Mouse (Mus musculus) lung, adult 2 months (tissue): ENCODE measurements around the gene Rab29. TPM values are rescaled to one million over a fixed set of nuclear protein-coding genes. Genes with fewer than 3 reads are reported as not detected.
A peak's percentile ranks its signal among the peaks of the same experiment; 100 is the strongest.
"Not testable (repeated sequence)": the region's sequence is repeated elsewhere in the genome, so short reads cannot be mapped to it uniquely, and the experiment has no call there.

Experiments
- DNase-seq: peaks from one replicate; pipeline ENCODE4 v3.0.0; 2022
- H3K4me1 ChIP-seq: fragments of 200-500 bp; 2 replicates; pipeline ENCODE4 v1.6.1; 2011; ENCODE audit warnings: low read length; ENCODE audit not compliant: control insufficient read depth, insufficient read depth
- H3K4me3 ChIP-seq: fragments of 200-500 bp; replicated peaks from 2 replicates; pipeline ENCODE3; 2011; ENCODE audit warnings: low read depth, mild to moderate bottlenecking, control low read depth, low read length; ENCODE audit errors: extremely low read depth
- CTCF ChIP-seq: fragments of 200-500 bp; IDR thresholded peaks from 2 replicates; pipeline ENCODE4 v1.5.1; 2011; ENCODE audit warnings: mild to moderate bottlenecking, low read length, control low read depth; ENCODE audit not compliant: insufficient read depth
- POLR2A ChIP-seq: fragments of 200-500 bp; IDR thresholded peaks from 2 replicates; pipeline ENCODE4 v1.6.1; 2011; ENCODE audit warnings: low read depth, mild to moderate bottlenecking, control low read depth, low read length, borderline replicate concordance; ENCODE audit errors: extremely low read depth
- WGBS: fragments of 180-500 bp; shearing (Covaris S2); methylation state at CpG from one replicate; pipeline ENCODE4 v1.1.7; 2018; 5-methylcytosine and 5-hydroxymethylcytosine counted together
- polyA plus RNA-seq: library from polyadenylated mRNA; depleted of rRNA; stranded (reverse); fragments of >200 nt; gene quantifications from 2 replicates; pipeline ENCODE4 v1.2.3, GENCODE M21; 2012

Gene Rab29
- polyA plus RNA-seq, 1 experiment = 31.5 TPM

GRCm38 (mm10) chr1:131886641-131887040, 19.6 kb downstream of the Rab29 start:
- 71% methylated on average over 3 of the region's 3 CpGs for WGBS
- H3K4me1 ChIP-seq = no peaks in the 10 kb centered on the region
- DNase-seq = no peak
- no peak overlapping the region for H3K4me3 ChIP-seq
- TF ChIP-seq CTCF = no peak
- TF ChIP-seq POLR2A = no peak

GRCm38 (mm10) chr1:131890043-131890658, 23.1 kb downstream of the Rab29 start:
- no peak for DNase-seq
- TF ChIP-seq POLR2A (no peak), CTCF (no peak)
- WGBS = 69% methylated on average over 6 of the region's 6 CpGs
- no peaks in the 10 kb centered on the region for H3K4me1 ChIP-seq
- no peak overlapping the region for H3K4me3 ChIP-seq

DNA sequence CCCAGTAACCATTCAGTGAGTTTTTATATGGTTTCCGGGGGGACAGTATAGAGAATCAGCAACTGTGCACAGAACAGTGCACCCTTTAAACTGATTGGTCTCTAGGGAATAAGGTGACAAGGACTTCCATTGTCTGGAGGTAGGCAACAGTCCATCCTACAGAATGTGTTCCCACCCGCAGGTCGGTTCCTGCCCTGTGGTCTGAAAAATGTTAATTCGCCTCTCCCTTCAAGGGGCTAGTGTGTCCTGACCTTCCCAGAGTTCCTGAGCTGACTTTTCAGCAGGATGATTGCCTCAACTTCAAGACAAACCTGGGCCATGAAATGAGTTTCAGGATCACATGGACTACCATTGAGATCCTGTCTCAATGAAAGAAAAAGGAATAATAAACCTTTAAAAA, 24.4 kb downstream of the Rab29 start:
- 77% methylated on average over 4 of the region's 4 CpGs for WGBS
- Histone ChIP-seq H3K4me3 (no peak overlapping the region), H3K4me1 (no peaks in the 10 kb centered on the region)
- DNase-seq = no peak
- TF ChIP-seq CTCF = no peak
- TF ChIP-seq POLR2A = no peak

- TF ChIP-seq CTCF (no peak), POLR2A (no peak)
- 88% methylated on average over 4 of the region's 4 CpGs for WGBS
- Histone ChIP-seq H3K4me1 (no peaks in the 10 kb centered on the region), H3K4me3 (no peak overlapping the region)
- DNase-seq = no peak
Observed at GRCm38 (mm10) chr1:131902679-131903078, 35.7 kb downstream of the Rab29 start.

GRCm38 (mm10) chr1:131903251-131903650, 36.2 kb downstream of the Rab29 start:
- WGBS = 86% methylated on average over 7 of the region's 7 CpGs
- no peaks in the 10 kb centered on the region for H3K4me1 ChIP-seq
- no peak for TF ChIP-seq CTCF
- TF ChIP-seq POLR2A = no peak
- H3K4me3 ChIP-seq = no peak overlapping the region
- no peak for DNase-seq

DNA sequence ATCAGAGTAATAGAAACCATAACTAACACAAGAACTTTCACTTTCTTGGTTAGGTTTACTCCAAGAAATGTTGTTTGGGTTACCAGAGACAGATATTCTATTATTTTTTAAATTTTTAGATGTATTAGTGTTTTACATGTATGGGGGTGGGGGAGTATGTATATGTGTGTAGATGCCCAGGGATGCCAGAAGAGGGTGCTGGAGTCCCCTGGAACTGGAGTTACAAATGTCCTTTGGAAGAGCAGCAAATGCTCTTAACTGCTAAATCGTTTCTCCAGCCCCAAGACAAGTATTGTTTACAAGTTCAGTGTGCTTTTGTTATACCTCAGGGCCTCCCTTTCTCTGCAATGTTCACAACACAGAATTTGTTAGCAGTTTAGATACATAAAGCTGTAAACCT, 38.5 kb downstream of the Rab29 start:
- 3% methylated on average over 1 of the region's 1 CpGs for WGBS
- no peak for DNase-seq
- no peak for TF ChIP-seq POLR2A
- TF ChIP-seq CTCF = no peak
- H3K4me3 ChIP-seq = no peak overlapping the region
- no peaks in the 10 kb centered on the region for H3K4me1 ChIP-seq

DNA sequence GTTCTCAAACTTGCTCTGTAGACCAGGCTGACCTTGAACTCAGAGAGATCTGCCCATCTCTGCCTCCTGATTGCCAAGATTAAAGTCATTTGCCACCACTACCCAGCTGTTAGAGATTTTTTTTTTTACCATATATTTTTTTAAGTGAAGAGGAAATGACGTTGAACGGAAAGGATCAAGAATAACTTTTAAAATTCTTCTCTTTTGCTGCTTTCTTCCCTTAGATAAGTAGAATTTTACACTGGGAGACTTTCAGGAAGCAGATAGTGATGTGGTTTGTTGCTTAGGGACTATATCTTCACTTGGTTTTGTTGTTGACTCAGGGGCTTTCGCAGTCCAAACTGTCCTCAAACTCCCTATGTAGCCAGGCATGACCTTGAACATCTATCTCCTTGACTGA, 41.4 kb downstream of the Rab29 start:
- WGBS = 87% methylated on average over 3 of the region's 3 CpGs
- no peak for TF ChIP-seq CTCF
- TF ChIP-seq POLR2A = no peak
- DNase-seq = no peak

DNA sequence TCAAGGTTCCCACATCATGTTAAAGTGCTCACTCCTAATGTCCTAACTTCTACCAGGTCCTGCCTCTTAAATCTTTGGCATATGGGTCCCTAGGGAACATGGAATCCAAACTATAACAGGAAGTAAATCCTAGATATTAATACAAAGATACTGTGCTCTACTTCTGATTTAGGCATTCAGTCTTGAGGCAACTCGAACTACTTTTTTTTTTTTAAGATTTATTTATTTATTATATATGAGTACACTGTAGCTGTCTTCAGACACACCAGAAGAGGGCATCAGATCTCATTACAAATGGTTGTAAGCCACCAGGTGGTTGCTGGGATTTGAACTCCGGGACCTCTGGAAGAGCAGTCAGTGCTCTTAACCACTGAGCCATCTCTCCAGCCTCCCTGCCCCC, 42.2 kb downstream of the Rab29 start:
- 97% methylated on average over 2 of the region's 2 CpGs for WGBS

More for the DNA sequence above, 41.4 kb downstream of the Rab29 start:
- Histone ChIP-seq H3K4me3 (no peak overlapping the region), H3K4me1 (no peaks in the 10 kb centered on the region; the same call in 1 of the 2 replicates)

GRCm38 (mm10) chr1:131910001-131910648, 43.1 kb downstream of the Rab29 start, which contains the start of gene Nucks1:
Gene Nucks1, plus strand, starts transcription at chr1:131910534.
- TF ChIP-seq CTCF (no peak), POLR2A (0 out of 2 replicates have a peak, but pooled peaks have one; percentile 32)
- no peaks in the 10 kb centered on the region; the same call in 1 of the 2 replicates for H3K4me1 ChIP-seq
- DNase-seq = peak; percentile 98
- WGBS = under 1% methylated on average over 35 of the region's 35 CpGs
- peak within 1 kb of the TSS; percentile 90 for H3K4me3 ChIP-seq

More for the DNA sequence above, 42.2 kb downstream of the Rab29 start:
- not testable (repeated sequence) for H3K4me1 ChIP-seq, H3K4me3 ChIP-seq, DNase-seq

DNA sequence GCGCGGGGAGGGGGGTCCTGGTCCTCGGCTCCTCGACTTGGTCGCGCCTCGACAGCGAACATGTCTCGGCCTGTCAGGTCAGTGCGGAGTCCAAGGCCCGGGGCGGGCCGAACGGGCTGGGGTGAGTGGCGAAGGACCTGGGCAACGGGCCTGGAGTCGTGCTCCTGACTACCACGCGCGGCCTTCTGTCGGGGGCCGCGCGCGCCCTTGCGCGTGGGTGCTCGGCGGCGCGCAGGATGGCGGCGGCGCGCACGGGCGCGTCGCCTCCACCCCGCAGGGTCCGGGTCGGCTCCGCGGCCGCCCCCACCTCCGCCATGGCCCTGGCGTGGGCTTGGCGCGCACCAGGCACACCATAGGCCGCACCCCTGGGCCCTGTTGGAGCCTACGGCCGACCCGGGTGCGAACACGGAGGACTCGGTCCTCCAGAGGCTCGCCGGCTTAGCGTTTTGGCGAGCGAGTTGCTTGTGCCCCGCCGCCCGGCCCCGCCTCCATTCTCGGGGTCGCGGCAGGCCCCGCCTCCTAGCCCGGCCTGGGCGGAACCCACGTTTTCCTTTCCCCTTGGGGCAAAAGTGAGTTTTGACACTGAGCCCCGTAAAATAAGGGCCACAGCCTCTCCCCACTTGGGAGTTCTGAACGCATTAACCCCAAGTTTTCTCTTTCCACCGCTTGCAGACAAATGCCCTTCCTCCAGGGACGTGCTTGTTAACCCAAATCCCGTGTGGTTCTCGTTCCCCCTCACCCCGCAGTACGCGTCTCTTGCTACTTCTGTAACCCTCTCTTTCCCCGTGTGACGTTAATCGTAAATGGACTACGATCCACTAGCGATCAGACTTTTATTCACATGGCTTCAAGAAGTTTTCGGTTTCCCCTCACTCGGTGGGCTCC, 43.9 kb downstream of the Rab29 start:
- peak; percentile 84 for DNase-seq
- peak; percentile 41; the same call in 1 of the 2 replicates for TF ChIP-seq POLR2A
- TF ChIP-seq CTCF = no peak
- under 1% methylated on average over 88 of the region's 88 CpGs for WGBS
- H3K4me1 ChIP-seq = no peaks in the 10 kb centered on the region; the same call in 1 of the 2 replicates
- peak overlapping the region; percentile 90 for H3K4me3 ChIP-seq
